Mouse (Mus musculus): ENCODE measurements around the gene Prr18.
"Not testable (repeated sequence)": the region's sequence is repeated elsewhere in the genome, so short reads cannot be mapped to it uniquely, and the experiment has no call there.

Gene Prr18
- long read RNA-seq, experiment 1, result 0 reads
- long read RNA-seq, experiment 2, result 0 reads

- intact Hi-C loops (cut with DNase I), result not testable (repeated sequence)
These were observed at the start of gene Prr18 for GRCm38 (mm10) chr17:8337159-8337558. Gene Prr18, plus strand, starts transcription at chr17:8337459.

GRCm38 (mm10) chr17:8289993-8290679, 47.1 kb upstream of the Prr18 start:
- intact Hi-C loops (cut with DNase I), result no loop called here

- intact Hi-C loops (cut with DNase I), result no loop called here
These were observed 46.5 kb upstream of the Prr18 start for GRCm38 (mm10) chr17:8290736-8291135.

DNA sequence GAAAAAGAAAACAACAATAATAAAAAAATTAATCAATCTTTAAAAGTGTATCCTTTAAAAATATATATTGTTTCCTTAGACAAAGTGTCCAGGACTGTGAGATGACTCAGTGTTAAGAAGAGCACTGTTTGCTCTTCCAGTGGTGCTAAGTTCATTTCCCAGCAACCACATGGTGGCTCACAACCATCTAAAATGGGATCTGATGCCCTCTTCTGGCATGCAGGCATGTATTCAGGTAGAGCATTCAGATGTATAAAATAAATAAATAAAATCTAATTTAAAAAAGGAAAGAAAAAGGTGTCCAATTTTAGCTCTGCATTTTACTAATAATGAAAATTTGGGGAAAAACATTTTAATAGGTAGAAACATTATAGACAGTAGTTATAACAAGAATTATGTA, 41.4 kb upstream of the Prr18 start:
- intact Hi-C loops (cut with DNase I), result no loop called here

- intact Hi-C loops (cut with DNase I), result no loop called here
These were observed 40.9 kb upstream of the Prr18 start for GRCm38 (mm10) chr17:8296313-8296844.

- intact Hi-C loops (cut with DNase I), result no loop called here
These were observed 39.5 kb upstream of the Prr18 start for GRCm38 (mm10) chr17:8297746-8298145.

DNA sequence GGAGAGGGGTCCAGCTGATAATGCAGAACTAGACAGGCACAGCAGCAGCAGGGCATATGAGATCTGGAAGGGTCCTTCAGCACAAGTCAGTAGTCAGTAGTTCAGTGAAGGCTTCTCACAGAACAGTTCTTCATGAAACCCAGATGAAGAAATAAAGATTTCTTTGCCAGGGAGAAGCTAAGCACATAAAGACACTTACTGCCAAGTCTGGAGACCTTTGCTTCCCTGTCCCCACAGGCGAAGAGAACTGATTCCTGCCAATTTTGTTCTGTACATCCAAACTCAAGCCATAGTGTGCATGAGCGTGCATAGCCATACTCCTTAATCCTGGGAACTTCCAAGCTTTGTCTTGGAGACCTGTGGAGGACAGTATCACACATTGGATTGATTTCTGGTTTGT, 39.0 kb upstream of the Prr18 start:
- intact Hi-C loops (cut with DNase I), result no loop called here

- intact Hi-C loops (cut with DNase I), result no loop called here
These were observed 37.7 kb upstream of the Prr18 start for GRCm38 (mm10) chr17:8299524-8299923.

DNA sequence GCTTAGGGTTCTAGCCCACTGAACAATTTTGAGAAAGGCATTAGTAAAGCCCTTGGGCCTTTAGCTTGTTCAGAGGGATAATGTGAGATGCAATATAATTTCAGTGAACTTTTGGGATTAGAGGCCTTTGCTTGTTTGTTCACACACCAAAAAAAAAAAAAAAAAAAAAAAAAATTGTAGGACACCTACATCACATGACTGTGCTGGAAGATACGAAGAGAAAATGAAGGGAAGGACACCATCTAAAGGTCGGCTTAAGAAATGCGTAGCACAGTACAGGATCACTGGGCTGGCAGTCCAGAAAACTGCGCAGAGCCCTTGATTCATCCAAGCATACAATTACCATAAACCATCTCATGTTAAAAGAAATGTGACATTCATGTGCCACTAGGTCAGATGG, 35.7 kb upstream of the Prr18 start:
- intact Hi-C loops (cut with DNase I), result loop anchor here (2.0 kb wide), 1 partner anchor 37 kb away; no protein-coding TSS in a partner anchor

DNA sequence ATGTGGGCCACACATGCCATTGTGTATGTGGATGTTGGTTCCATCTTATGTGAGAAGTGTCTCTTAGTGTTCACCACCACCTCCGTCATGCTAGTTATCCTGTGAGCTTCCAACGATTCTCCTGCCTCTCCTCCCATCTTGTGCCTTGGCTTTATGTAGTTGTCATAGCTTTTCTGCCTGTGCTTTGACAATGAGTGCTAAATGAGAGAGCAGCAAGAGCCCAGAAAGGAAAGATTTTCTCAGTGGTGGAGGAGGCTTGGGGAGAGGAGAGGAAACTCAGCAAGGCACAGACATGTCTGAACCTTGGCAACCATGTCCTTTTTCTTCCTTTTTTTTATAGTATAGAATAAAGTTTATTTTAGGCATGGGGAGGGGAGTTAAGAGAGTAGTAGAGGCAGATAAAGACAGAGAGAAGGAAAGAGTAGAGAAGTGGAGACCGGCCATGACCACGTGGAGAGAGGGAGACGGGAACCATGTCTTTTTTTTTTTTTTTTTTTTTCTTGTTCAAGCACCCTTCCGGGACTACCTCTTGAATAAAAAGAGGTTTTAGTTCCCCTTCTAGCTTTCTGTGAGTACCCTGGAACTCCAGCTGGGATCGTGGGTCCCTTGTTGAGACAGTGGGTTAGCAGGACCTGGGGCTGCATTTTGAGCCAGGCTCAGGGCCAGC, 34.4 kb upstream of the Prr18 start:
- intact Hi-C loops (cut with DNase I), result no loop called here

GRCm38 (mm10) chr17:8303671-8304070, 33.6 kb upstream of the Prr18 start:
- intact Hi-C loops (cut with DNase I), result no loop called here

DNA sequence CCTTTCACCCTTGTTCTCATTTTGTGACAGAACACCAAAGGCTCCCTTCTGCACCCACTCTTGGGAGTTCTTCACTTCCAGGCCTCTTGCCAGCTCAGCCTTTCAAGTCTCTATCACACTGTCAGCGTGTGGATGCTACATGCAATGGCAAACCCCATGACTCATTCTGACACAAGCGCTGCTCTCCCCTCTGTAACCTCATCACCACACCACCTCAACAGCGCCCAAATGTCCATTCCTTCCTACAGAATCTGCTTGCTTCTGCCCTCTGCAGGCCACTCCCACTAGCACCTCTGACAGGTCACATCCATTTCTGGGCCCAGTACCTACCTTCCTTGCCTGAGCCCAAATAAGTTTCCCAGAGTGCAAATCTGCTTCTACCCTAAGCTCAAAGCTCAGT, 31.5 kb upstream of the Prr18 start:
- intact Hi-C loops (cut with DNase I), result no loop called here

- intact Hi-C loops (cut with DNase I), result loop anchor here (5.0 kb wide), 1 partner anchor 56 kb away; no protein-coding TSS in a partner anchor
These were observed 26.2 kb upstream of the Prr18 start, which contains the start of gene Sft2d1 for GRCm38 (mm10) chr17:8310838-8311614. Gene Sft2d1, plus strand, starts transcription at chr17:8311102.

GRCm38 (mm10) chr17:8311751-8312150, 25.5 kb upstream of the Prr18 start:
- intact Hi-C loops (cut with DNase I), result loop anchor here (5.0 kb wide), 1 partner anchor 56 kb away; no protein-coding TSS in a partner anchor

GRCm38 (mm10) chr17:8313976-8314375, 23.3 kb upstream of the Prr18 start:
- intact Hi-C loops (cut with DNase I), result loop anchor here (5.0 kb wide), 1 partner anchor 53 kb away; no protein-coding TSS in a partner anchor

DNA sequence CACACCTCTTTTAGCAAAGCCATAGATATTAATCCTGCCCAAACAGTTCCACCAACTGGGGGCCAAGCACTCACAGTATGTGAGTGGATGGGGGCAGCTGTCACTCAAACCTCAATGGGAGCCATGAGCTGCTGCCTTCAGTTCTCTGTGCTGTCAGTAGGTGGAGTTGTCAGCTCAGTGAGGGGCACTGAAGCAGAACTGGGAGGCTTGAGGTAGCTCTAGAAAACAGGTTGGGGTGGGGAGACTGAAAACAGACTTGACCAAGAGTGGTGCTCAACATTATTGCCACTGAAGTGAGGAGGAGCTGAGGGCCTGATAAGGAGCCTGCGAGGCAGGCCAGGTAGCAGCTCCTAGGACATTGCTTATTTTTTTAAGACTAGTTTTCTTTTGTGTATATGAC, 21.0 kb upstream of the Prr18 start:
- intact Hi-C loops (cut with DNase I), result no loop called here

DNA sequence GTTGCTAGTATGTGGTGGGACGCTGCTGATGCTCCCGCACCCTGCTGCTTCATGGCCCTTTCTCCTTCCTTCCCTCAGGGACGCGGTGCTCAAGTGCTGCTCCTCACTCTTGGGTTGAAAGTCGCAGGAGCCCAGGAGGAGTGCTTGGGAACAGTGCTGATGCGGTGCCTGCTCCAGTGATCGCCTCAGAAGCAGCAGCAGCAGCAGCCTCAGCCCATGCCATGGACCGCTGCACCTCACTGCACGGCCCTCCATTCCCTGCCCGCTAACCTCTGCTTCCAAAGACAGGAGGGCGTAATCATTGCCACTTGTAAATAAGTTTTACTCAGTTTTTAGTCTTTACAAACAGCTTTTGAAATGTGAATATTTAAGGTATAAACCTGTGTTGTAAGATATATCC, 10.4 kb upstream of the Prr18 start:
- intact Hi-C loops (cut with DNase I), result not testable (repeated sequence)

DNA sequence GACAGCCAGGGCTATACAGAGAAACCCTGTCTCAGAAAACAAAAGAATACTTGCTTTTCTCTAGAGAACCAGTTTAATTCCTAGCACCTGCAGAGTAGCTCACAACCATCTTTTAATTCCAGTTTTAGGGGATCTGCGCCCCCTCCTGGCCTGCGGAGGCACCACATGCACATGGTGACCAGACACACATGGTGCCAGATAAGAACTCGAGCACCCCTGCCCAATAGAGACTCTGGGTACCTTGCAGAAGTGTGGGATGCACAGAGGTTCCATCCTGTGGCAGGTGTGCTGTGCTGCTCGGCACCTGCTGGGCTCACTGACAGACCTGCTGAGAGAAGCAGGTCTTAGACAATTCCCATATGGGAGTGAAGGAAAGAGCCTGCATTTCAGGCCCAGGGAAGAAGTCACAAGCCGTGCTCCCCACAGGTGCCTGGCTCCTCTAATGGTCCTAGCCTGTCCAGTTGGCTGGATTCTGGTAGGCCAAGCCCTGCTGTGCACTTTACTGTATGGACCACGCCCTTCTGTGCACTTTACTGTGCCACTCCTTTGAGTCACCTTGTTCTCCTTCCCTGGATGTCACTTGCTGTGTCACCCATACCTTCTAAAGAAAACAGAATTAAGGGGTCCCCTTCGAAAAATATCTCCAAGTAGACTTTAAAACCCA, 8.6 kb upstream of the Prr18 start:
- intact Hi-C loops (cut with DNase I), result no loop called here

- intact Hi-C loops (cut with DNase I), result no loop called here
These were observed 6.7 kb upstream of the Prr18 start for GRCm38 (mm10) chr17:8330602-8331001.

- intact Hi-C loops (cut with DNase I), result no loop called here
These were observed 2.6 kb downstream of the Prr18 start for GRCm38 (mm10) chr17:8339666-8340374.
